Mouse (Mus musculus) liver, adult 2 months (tissue): Measurements from ENCODE around the gene Phf21a.

ENCODE experiments used
- CTCF ChIP-seq: fragments of 200-500 bp; IDR thresholded peaks from 2 replicates; pipeline ENCODE4 v1.5.1; 2011; ENCODE audit warnings: low read depth, low read length, control low read depth
- POLR2A ChIP-seq: fragments of 200-500 bp; IDR thresholded peaks from 2 replicates; pipeline ENCODE4 v1.6.1; 2011; ENCODE audit warnings: low read length, control low read depth; ENCODE audit not compliant: insufficient read depth; ENCODE audit errors: extremely low read depth

DNA sequence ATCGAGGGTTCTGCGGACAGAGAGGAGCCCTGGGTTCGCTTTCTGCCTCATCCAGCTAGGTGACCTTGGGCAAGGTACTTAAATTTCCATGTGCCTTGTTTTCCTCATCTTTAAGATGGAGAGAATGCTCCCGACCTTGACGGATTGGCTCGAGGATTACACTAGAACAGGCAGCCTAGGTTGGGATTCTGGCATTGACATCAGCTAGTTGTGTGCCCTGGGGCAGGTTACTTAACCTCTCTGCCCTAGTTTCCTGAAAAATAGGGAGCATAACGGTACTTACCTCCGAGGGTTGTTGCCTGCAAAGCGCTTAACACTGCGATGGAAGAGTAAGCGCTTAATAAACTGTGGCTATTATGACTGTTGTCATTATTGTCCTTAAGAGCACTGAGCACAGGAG is 34.0 kb upstream of the Phf21a start:
- no peak for TF ChIP-seq CTCF
- TF ChIP-seq POLR2A, result no peak
